Mouse (Mus musculus): ENCODE results near the gene Ndufa7.

- TF ChIP-seq POLR2A (IDR thresholded peaks at IDR 0.05; ENCODE audit: extremely low read depth, insufficient read depth, low read length) (no peak), CTCF (IDR thresholded peaks at IDR 0.05; ENCODE audit: extremely low read depth, insufficient read depth, low read length) (no peak)
Observed at GRCm38 (mm10) chr17:33788732-33789131, 35.6 kb upstream of the Ndufa7 start.

All from cortical plate, adult 2 months (tissue).